Mouse (Mus musculus) brain, embryonic 14.5 days (tissue): ENCODE measurements at regions not wholly inside any gene's neighbourhood (a gene's known extent, or its start where the extent isn't known, plus 50 kb on each side); places are given as distances from the start of the nearest gene placed in this dataset.

Source experiments
- CTCF ChIP-seq: fragments of 200-500 bp; IDR thresholded peaks from 2 replicates; pipeline ENCODE4 v1.5.1; 2012; ENCODE audit warnings: inconsistent platforms, mild to moderate bottlenecking, moderate library complexity, borderline replicate concordance; ENCODE audit not compliant: insufficient read depth, insufficient read length; ENCODE audit errors: extremely low read depth
- POLR2A ChIP-seq: fragments of 200-500 bp; IDR thresholded peaks from 2 replicates; pipeline ENCODE4 v1.6.1; 2012; ENCODE audit warnings: mild to moderate bottlenecking, inconsistent platforms, borderline replicate concordance; ENCODE audit not compliant: poor library complexity, insufficient read depth, insufficient read length, severe bottlenecking; ENCODE audit errors: extremely low read depth

DNA sequence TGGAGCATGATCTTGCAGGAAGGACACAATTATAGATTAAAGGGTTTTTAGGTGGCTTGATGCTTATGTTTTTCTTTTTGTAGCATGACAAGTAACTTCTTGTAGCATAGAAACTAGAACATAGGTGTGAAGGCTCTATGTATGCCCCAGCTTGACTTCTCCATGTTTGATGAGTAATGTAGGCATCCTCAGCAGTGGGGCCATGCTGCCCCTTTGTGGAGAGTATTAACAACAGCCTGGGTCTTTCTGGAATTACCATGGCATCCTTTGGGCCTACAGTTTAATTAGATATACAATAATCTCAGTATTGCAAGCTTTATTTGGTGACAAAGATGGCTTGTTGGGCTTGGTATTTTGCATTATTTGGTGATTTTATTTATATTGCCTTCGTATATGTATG is 252.7 kb upstream of the Gnpda2 start:
- TF ChIP-seq CTCF (no peak), POLR2A (no peak)
